Mouse (Mus musculus): ENCODE measurements around the gene Lrba. TPM values are rescaled to one million over a fixed set of nuclear protein-coding genes. Genes with fewer than 3 reads are reported as not detected.

Gene Lrba
- polyA plus RNA-seq, 1 experiment from 2014 or later: 8.8 TPM

GRCm38 (mm10) chr3:86793264-86793663, 568.8 kb downstream of the Lrba start:
- Histone ChIP-seq H3K4me3 (no peak overlapping the region), H3K27ac (replicated peaks) (no peak overlapping the region), H3K27me3 (no peaks in the 10 kb centered on the region), H3K4me1 (0 out of 2 replicates have a peak, but pooled peaks cover 3% of the 10 kb centered on the region), H3K9ac (replicated peaks) (no peak overlapping the region), H3K4me2 (replicated peaks) (no peak overlapping the region), H3K9me3 (no peaks in the 10 kb centered on the region), H3K36me3 (peaks cover 52% of the 10 kb centered on the region)
- no peak for ATAC-seq (ENCODE audit: low FRiP score, low read depth)
- 92% methylated on average over 4 of the region's 4 CpGs for WGBS

- no peak for ATAC-seq (ENCODE audit: low FRiP score, low read depth)
- Histone ChIP-seq H3K9ac (replicated peaks) (no peak overlapping the region), H3K4me3 (no peak overlapping the region), H3K27me3 (no peaks in the 10 kb centered on the region), H3K36me3 (peaks cover 51% of the 10 kb centered on the region), H3K4me1 (0 out of 2 replicates have a peak, but pooled peaks cover 3% of the 10 kb centered on the region), H3K9me3 (no peaks in the 10 kb centered on the region), H3K4me2 (replicated peaks) (no peak overlapping the region), H3K27ac (replicated peaks) (no peak overlapping the region)
- 64% methylated on average over 1 of the region's 1 CpGs for WGBS
Observed at GRCm38 (mm10) chr3:86793720-86794191, 569.3 kb downstream of the Lrba start.

DNA sequence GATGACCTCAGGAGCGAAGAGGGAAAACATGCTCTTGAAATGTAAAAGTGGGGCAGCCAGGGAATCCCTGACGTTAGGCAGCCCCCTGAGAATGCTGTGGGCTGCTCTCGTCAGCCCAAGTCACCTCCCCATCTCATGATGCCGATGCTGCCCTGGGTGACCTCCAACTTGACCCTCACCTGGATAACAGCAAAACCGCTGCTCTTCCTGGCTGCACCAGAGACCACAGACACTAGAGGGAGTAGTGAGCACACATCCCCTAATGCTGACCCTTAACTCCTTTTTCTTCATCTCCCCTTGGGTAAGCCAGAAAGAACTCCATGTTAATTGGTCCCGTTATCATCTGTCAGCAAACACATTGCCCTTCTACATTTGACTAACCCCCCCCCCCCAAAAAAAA, 572.2 kb downstream of the Lrba start:
- Histone ChIP-seq H3K9me3 (no peaks in the 10 kb centered on the region), H3K9ac (replicated peaks) (no peak overlapping the region), H3K27ac (replicated peaks) (no peak overlapping the region), H3K4me1 (no peaks in the 10 kb centered on the region), H3K4me3 (no peak overlapping the region), H3K27me3 (no peaks in the 10 kb centered on the region), H3K36me3 (peaks cover 48% of the 10 kb centered on the region), H3K4me2 (replicated peaks) (no peak overlapping the region)
- no peak for ATAC-seq (ENCODE audit: low FRiP score, low read depth)
- WGBS: 47% methylated on average over 6 of the region's 6 CpGs

GRCm38 (mm10) chr3:86797871-86798460, 573.5 kb downstream of the Lrba start:
- Histone ChIP-seq H3K9me3 (no peaks in the 10 kb centered on the region), H3K4me2 (replicated peaks) (no peak overlapping the region), H3K4me1 (no peaks in the 10 kb centered on the region; the same call in 1 of the 2 replicates), H3K36me3 (peaks cover 42% of the 10 kb centered on the region), H3K27ac (replicated peaks) (no peak overlapping the region), H3K27me3 (no peaks in the 10 kb centered on the region), H3K4me3 (no peak overlapping the region), H3K9ac (replicated peaks) (no peak overlapping the region)
- WGBS: 92% methylated on average over 13 of the region's 13 CpGs
- no peak for ATAC-seq (ENCODE audit: low FRiP score, low read depth)

- ATAC-seq (ENCODE audit: low FRiP score, low read depth): no peak
- Histone ChIP-seq H3K27ac (replicated peaks) (no peak overlapping the region), H3K4me3 (no peak overlapping the region), H3K9ac (replicated peaks) (no peak overlapping the region), H3K27me3 (no peaks in the 10 kb centered on the region), H3K36me3 (peaks cover 32% of the 10 kb centered on the region), H3K9me3 (no peaks in the 10 kb centered on the region), H3K4me1 (no peaks in the 10 kb centered on the region; the same call in 1 of the 2 replicates), H3K4me2 (replicated peaks) (no peak overlapping the region)
- WGBS: 95% methylated on average over 9 of the region's 9 CpGs
Observed at GRCm38 (mm10) chr3:86799041-86799440, 574.6 kb downstream of the Lrba start.

GRCm38 (mm10) chr3:86800841-86801240, 576.4 kb downstream of the Lrba start:
- H3K36me3 ChIP-seq: peaks cover 35% of the 10 kb centered on the region
- ATAC-seq (ENCODE audit: low FRiP score, low read depth): no peak
- no peaks in the 10 kb centered on the region for H3K9me3 ChIP-seq
- H3K4me2 ChIP-seq (replicated peaks): no peak overlapping the region
- no peak overlapping the region for H3K4me3 ChIP-seq
- 84% methylated on average over 8 of the region's 8 CpGs for WGBS
- H3K27me3 ChIP-seq: no peaks in the 10 kb centered on the region
- H3K27ac ChIP-seq (replicated peaks): no peak overlapping the region
- no peak overlapping the region for H3K9ac ChIP-seq (replicated peaks)
- no peaks in the 10 kb centered on the region; the same call in 1 of the 2 replicates for H3K4me1 ChIP-seq

DNA sequence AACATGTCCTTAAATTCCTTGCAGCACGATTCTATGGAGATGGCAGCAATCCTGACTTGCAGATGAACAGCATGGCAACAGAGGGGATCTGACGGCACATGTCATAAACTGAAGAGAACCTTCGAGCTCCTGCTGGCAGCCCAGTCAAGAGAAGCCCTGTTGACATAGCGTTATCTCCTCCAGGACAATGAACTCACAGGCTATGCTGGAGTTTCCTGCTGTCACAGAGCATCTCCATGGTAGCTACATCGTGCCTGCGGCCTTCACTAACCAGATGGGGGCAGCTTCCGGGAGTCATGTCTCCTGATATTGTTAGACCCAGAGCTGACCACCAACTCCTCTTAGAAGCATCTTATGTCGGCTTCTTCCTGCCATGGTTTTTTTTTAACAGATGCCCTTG, 578.3 kb downstream of the Lrba start:
- 54% methylated on average over 8 of the region's 8 CpGs for WGBS
- Histone ChIP-seq H3K4me2 (replicated peaks) (no peak overlapping the region), H3K27me3 (no peaks in the 10 kb centered on the region), H3K9me3 (no peaks in the 10 kb centered on the region), H3K36me3 (peaks cover 31% of the 10 kb centered on the region), H3K4me1 (no peaks in the 10 kb centered on the region; the same call in 1 of the 2 replicates), H3K9ac (replicated peaks) (no peak overlapping the region), H3K27ac (replicated peaks) (no peak overlapping the region), H3K4me3 (no peak overlapping the region)
- no peak for ATAC-seq (ENCODE audit: low FRiP score, low read depth)

- Histone ChIP-seq H3K4me3 (no peak overlapping the region), H3K4me2 (replicated peaks) (no peak overlapping the region), H3K9me3 (no peaks in the 10 kb centered on the region), H3K27me3 (no peaks in the 10 kb centered on the region), H3K27ac (replicated peaks) (no peak overlapping the region), H3K4me1 (no peaks in the 10 kb centered on the region; the same call in 1 of the 2 replicates), H3K36me3 (peaks cover 22% of the 10 kb centered on the region), H3K9ac (replicated peaks) (no peak overlapping the region)
- 95% methylated on average over 9 of the region's 9 CpGs for WGBS
- ATAC-seq (ENCODE audit: low FRiP score, low read depth): no peak
Observed at GRCm38 (mm10) chr3:86804265-86804664, 579.8 kb downstream of the Lrba start.

- Histone ChIP-seq H3K36me3 (peaks cover 23% of the 10 kb centered on the region), H3K4me2 (replicated peaks) (no peak overlapping the region), H3K9me3 (no peaks in the 10 kb centered on the region), H3K27ac (replicated peaks) (no peak overlapping the region), H3K4me1 (peaks cover 2% of the 10 kb centered on the region; the same call in 1 of the 2 replicates), H3K4me3 (no peak overlapping the region), H3K9ac (replicated peaks) (no peak overlapping the region), H3K27me3 (no peaks in the 10 kb centered on the region)
- WGBS: 96% methylated on average over 9 of the region's 9 CpGs
- no peak for ATAC-seq (ENCODE audit: low FRiP score, low read depth)
Observed at GRCm38 (mm10) chr3:86806834-86807233, 582.4 kb downstream of the Lrba start.

- Histone ChIP-seq H3K4me2 (replicated peaks) (no peak overlapping the region), H3K4me3 (no peak overlapping the region), H3K9ac (replicated peaks) (no peak overlapping the region), H3K9me3 (no peaks in the 10 kb centered on the region), H3K27me3 (no peaks in the 10 kb centered on the region), H3K36me3 (peaks cover 18% of the 10 kb centered on the region), H3K4me1 (peaks cover 2% of the 10 kb centered on the region; the same call in 1 of the 2 replicates), H3K27ac (replicated peaks) (no peak overlapping the region)
- WGBS: 82% methylated on average over 14 of the region's 14 CpGs
- no peak for ATAC-seq (ENCODE audit: low FRiP score, low read depth)
Observed at GRCm38 (mm10) chr3:86807750-86808467, 583.4 kb downstream of the Lrba start.

- 89% methylated on average over 9 of the region's 9 CpGs for WGBS
- Histone ChIP-seq H3K4me3 (no peak overlapping the region), H3K9me3 (no peaks in the 10 kb centered on the region), H3K9ac (replicated peaks) (no peak overlapping the region), H3K27me3 (no peaks in the 10 kb centered on the region), H3K4me2 (replicated peaks) (no peak overlapping the region), H3K27ac (replicated peaks) (no peak overlapping the region), H3K4me1 (0 out of 2 replicates have a peak, but pooled peaks cover 2% of the 10 kb centered on the region), H3K36me3 (peaks cover 26% of the 10 kb centered on the region)
- no peak for ATAC-seq (ENCODE audit: low FRiP score, low read depth)
Observed at GRCm38 (mm10) chr3:86809199-86809598, 584.7 kb downstream of the Lrba start.

DNA sequence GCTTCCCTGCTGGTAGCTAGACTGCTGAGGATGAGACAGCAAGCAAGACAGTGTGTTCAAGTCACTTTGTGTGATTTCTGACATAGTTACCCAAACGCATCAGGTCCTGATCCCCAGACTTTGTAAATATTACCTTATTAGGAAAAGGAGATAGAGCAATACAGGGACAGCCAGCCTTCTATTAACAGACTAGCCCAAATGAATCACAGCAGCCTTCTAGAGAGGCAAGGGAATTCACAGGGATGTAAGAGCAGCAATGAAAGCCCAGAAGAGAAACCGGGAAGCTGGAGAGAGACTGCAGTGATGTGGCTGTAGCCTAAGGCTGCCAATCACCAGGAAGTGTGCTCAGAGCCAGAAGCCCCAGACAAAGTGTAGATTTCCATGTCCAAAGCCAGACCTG, 585.2 kb downstream of the Lrba start:
- Histone ChIP-seq H3K4me2 (replicated peaks) (no peak overlapping the region), H3K9me3 (no peaks in the 10 kb centered on the region), H3K4me1 (0 out of 2 replicates have a peak, but pooled peaks cover 2% of the 10 kb centered on the region), H3K36me3 (peaks cover 30% of the 10 kb centered on the region), H3K27me3 (no peaks in the 10 kb centered on the region), H3K27ac (replicated peaks) (no peak overlapping the region), H3K9ac (replicated peaks) (no peak overlapping the region), H3K4me3 (no peak overlapping the region)
- no peak for ATAC-seq (ENCODE audit: low FRiP score, low read depth)
- WGBS: 64% methylated on average over 2 of the region's 2 CpGs

All from midbrain, embryonic 12.5 days (tissue).